ENCODE assay signal across 8 mouse cellular contexts in the genomic region with DNA sequence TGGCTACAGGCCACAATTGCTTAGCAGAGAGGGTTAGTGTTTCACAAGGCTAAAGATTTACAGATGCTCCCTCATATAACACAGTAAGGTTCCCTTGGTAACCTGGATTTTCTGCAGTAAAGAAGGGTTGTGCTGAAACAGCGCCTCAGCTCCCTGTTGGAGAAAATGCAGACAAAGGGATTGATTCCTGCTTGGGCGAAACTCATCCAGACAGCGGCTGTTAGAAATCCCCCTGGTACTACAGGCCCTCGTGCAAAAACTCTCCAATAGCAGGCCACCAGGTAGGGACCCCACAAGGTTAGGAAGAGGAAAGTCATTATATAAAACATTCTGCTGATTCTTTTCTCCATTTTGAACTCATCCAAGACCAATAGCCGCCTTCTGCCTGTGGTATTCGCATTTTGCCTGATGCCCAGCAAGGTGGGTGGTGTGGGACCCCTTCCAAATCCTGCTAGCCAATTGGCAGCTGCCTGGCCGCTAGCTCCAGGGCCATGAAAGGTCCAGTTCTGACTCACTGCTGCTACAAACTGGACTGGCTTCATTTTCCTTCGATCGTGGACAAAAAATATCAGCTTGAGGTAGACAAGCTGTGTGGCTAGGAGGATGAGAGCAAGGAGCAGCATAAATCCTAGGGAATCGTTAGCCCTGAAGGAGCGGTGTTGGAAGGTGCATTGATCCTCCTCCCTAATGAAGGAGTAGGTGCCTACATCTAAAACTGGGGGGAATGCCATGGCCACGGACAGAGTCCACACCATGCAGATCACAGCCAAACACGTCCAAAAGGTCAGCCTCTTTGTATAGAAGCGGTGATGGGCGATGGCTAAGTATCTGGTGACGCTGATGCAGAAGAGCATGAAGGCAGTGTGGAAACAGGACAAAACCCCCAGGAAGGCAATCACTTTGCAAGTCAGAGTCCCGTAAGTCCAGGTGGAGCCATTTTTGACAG. TPM values are rescaled to one million over a fixed set of nuclear protein-coding genes. Genes with fewer than 3 reads are reported as not detected.
DNase-seq lines count a peak whose midpoint lies in the region; ATAC-seq and TF ChIP-seq lines count a peak whose summit lies in the region.

No protein-coding gene starts in this region.

- H3K9ac ChIP-seq in CH12.LX (ENCODE audit: insufficient read depth, low read depth) = no peak overlapping the region
- no peak overlapping the region for H3K9ac ChIP-seq in limb, embryonic 13.5 days

- no peak for TF ChIP-seq RAD21 in CH12.LX (IDR thresholded peaks at IDR 0.05; ENCODE audit: low read depth, low read length)

- TF ChIP-seq EP300 in CH12.LX (IDR thresholded peaks at IDR 0.05; ENCODE audit: low read length) = no peak

- TF ChIP-seq POLR2A in CH12.LX (IDR thresholded peaks at IDR 0.05; ENCODE audit: low read depth, low read length) = no peak

- in situ Hi-C loops in CH12.LX (cut with MboI; ENCODE audit: low pct_ligation_motif_present, low pct_unique_long_range_greater_than_20kb, low sequenced_read_pairs) = no loop called here

- H3K9me3 ChIP-seq in CH12.LX (replicated peaks; ENCODE audit: low read length) = no peaks in the 10 kb centered on the region
- H3K9me3 ChIP-seq in hindbrain, embryonic 10.5 days = no peaks in the 10 kb centered on the region
- H3K9me3 ChIP-seq in limb, embryonic 13.5 days = no peaks in the 10 kb centered on the region

- H3K4me1 ChIP-seq in CH12.LX (ENCODE audit: control insufficient read depth in 1 of 2, insufficient read depth in 2 of 2) = peaks cover 6 to 8% of the 10 kb centered on the region in 2 experiments
- H3K4me1 ChIP-seq in hindbrain, embryonic 10.5 days (replicated peaks) = peaks cover 18% of the 10 kb centered on the region
- H3K4me1 ChIP-seq in limb, embryonic 13.5 days = no peaks in the 10 kb centered on the region

- ATAC-seq in limb, embryonic 13.5 days (ENCODE audit: low FRiP score, low read depth) = peak; percentile 41
- no peak for ATAC-seq in erythroblast, adult 5-6 weeks (replicated peaks; ENCODE audit: low FRiP score, poor library complexity, severe bottlenecking)

- dilution Hi-C loops in CH12.LX (cut with MboI; ENCODE audit: extremely low pct_ligation_motif_present, extremely low pct_unique_long_range_greater_than_20kb, low sequenced_read_pairs) = no loop called here

- peak overlapping the region; percentile 60 for H3K4me2 ChIP-seq in CH12.LX (ENCODE audit: insufficient read depth, low read depth, poor library complexity, severe bottlenecking)
- peak overlapping the region; percentile 35 for H3K4me2 ChIP-seq in limb, embryonic 13.5 days (replicated peaks)

- WGBS in hindbrain, embryonic 10.5 days = 62% methylated on average over 17 of the region's 17 CpGs
- WGBS in limb, embryonic 13.5 days = 63% methylated on average over 17 of the region's 17 CpGs

- no peaks in the 10 kb centered on the region for H3K79me2 ChIP-seq in CH12.LX (replicated peaks; ENCODE audit: control insufficient read depth, extremely low read depth, insufficient read depth, poor library complexity, severe bottlenecking)

- H3K4me3 ChIP-seq in CH12.LX (replicated peaks in 1 of 3; ENCODE audit: low read depth in 2 of 3, low read length in 2 of 3, poor library complexity in 1 of 3) = no peak overlapping the region
- H3K4me3 ChIP-seq in hindbrain, embryonic 10.5 days = no peak overlapping the region; the same call in 1 of the 2 replicates
- H3K4me3 ChIP-seq in limb, embryonic 13.5 days = no peak overlapping the region

- DNase-seq in CH12.LX (ENCODE audit: extremely low read depth) = no peak
- DNase-seq in cerebellum, postnatal 10 days = peak; percentile 97 to 98
- DNase-seq in hindbrain, embryonic 10.5 days (ENCODE audit: low spot score) = no peak
- no peak for DNase-seq in lung, postnatal 36 days
- no peak for DNase-seq in kidney, adult 11 months
- no peak for DNase-seq in thymus, adult 18-20 months

- H3K36me3 ChIP-seq in CH12.LX (replicated peaks in 1 of 2; ENCODE audit: control insufficient read depth in 1 of 2, insufficient read depth in 1 of 2, low read length in 1 of 2) = no peaks in the 10 kb centered on the region
- H3K36me3 ChIP-seq in hindbrain, embryonic 10.5 days = no peaks in the 10 kb centered on the region
- no peaks in the 10 kb centered on the region for H3K36me3 ChIP-seq in limb, embryonic 13.5 days

- no peak for TF ChIP-seq CTCF in CH12.LX (conservative IDR thresholded peaks at IDR 0.05 in 1 of 2, IDR thresholded peaks at IDR 0.05 in 1 of 2; ENCODE audit: low read depth in 2 of 2, low read length in 2 of 2)

- no peaks in the 10 kb centered on the region for H3K27me3 ChIP-seq in CH12.LX (replicated peaks)
- H3K27me3 ChIP-seq in hindbrain, embryonic 10.5 days (ENCODE audit: insufficient read depth, poor library complexity, severe bottlenecking) = peaks cover 15% of the 10 kb centered on the region
- peaks cover 13% of the 10 kb centered on the region for H3K27me3 ChIP-seq in limb, embryonic 13.5 days

- H3K27ac ChIP-seq in CH12.LX (ENCODE audit: insufficient read depth, low read depth) = no peak overlapping the region
- peak overlapping the region; percentile 56; the same call in 1 of the 2 replicates for H3K27ac ChIP-seq in hindbrain, embryonic 10.5 days
- peak overlapping the region; percentile 29; the same call in 1 of the 2 replicates for H3K27ac ChIP-seq in limb, embryonic 13.5 days

TF ChIP-seq in CH12.LX, 34 proteins besides CTCF, POLR2A, EP300 and RAD21:
- TF ChIP-seq JUND (conservative IDR thresholded peaks at IDR 0.05; ENCODE audit: low read depth, low read length) (no peak), UBTF (IDR thresholded peaks at IDR 0.05; ENCODE audit: low read depth, low read length) (no peak), JUN (IDR thresholded peaks at IDR 0.05; ENCODE audit: insufficient read depth, low read depth, low read length) (no peak), RCOR1 (conservative IDR thresholded peaks at IDR 0.05; ENCODE audit: low read depth, low read length) (no peak), HCFC1 (IDR thresholded peaks at IDR 0.05; ENCODE audit: low read depth, low read length) (no peak), ZNF384 (IDR thresholded peaks at IDR 0.05; ENCODE audit: low read depth, low read length) (no peak), NELFE (IDR thresholded peaks at IDR 0.05; ENCODE audit: low read depth, low read length) (no peak), MEF2A (IDR thresholded peaks at IDR 0.05; ENCODE audit: borderline replicate concordance, low read depth, low read length) (no peak), GABPA (IDR thresholded peaks at IDR 0.05; ENCODE audit: insufficient replicate concordance, low read depth, low read length) (no peak), TCF12 (IDR thresholded peaks at IDR 0.05; ENCODE audit: low read depth, low read length) (no peak), MAZ (IDR thresholded peaks at IDR 0.05; ENCODE audit: low read depth, low read length) (no peak), E2F4 (IDR thresholded peaks at IDR 0.05; ENCODE audit: insufficient replicate concordance, low read depth, low read length) (no peak), MXI1 (IDR thresholded peaks at IDR 0.05; ENCODE audit: low read depth, low read length) (no peak), ZMIZ1 (IDR thresholded peaks at IDR 0.05; ENCODE audit: low read depth, low read length) (no peak)

RNA-seq across cellular contexts. Expression of a gene that starts 3.7 kb away (rescaled TPM):
- total RNA-seq in CH12.LX (2012; rRNA removed) (0.13 and 0.59 TPM in 2 replicates), CH12.LX (2014; rRNA removed) (0.35 and 0.46 TPM in 2 replicates)
- 0.20 and 0.27 TPM in 2 replicates for polyA plus RNA-seq in CH12.LX (2012; ENCODE audit: insufficient read length, low read depth)
- polyA plus RNA-seq in hindbrain, embryonic 10.5 days (2016; fragmentation: Nextera tagmentation; extraction: Ambion mirVana) = 9.4 and 14.2 TPM in 2 replicates
- polyA plus RNA-seq in limb, embryonic 13.5 days (2015; fragmentation: Nextera tagmentation; extraction: Ambion mirVana) = 7.4 and 7.8 TPM in 2 replicates
- total RNA-seq in erythroblast, adult 5-6 weeks (2015; ENCODE audit: low replicate concordance) = 0.19 TPM in 1 of 2 replicates, not detected in the other
- not detected in 2 replicates for total RNA-seq in erythroblast, adult 5-6 weeks (2017; ENCODE audit: low replicate concordance)

RNA-seq across cellular contexts. Expression of a gene that starts 35.3 kb away (rescaled TPM):
- total RNA-seq in CH12.LX (2012; rRNA removed) (36.9 and 41.3 TPM in 2 replicates), CH12.LX (2014; rRNA removed) (42.1 and 44.3 TPM in 2 replicates)
- polyA plus RNA-seq in CH12.LX (2012; ENCODE audit: insufficient read length, low read depth) = 59.3 and 76.2 TPM in 2 replicates
- polyA plus RNA-seq in hindbrain, embryonic 10.5 days (2016; fragmentation: Nextera tagmentation; extraction: Ambion mirVana) = 99.8 and 101 TPM in 2 replicates
- polyA plus RNA-seq in limb, embryonic 13.5 days (2015; fragmentation: Nextera tagmentation; extraction: Ambion mirVana) = 132 and 137 TPM in 2 replicates
- 9.0 and 13.1 TPM in 2 replicates for total RNA-seq in erythroblast, adult 5-6 weeks (2015; ENCODE audit: low replicate concordance)
- total RNA-seq in erythroblast, adult 5-6 weeks (2017; ENCODE audit: low replicate concordance) = 10.6 and 11.6 TPM in 2 replicates

Comparison
In these comparisons a context has a peak if more than half of its experiments do, and no peak if none do; other contexts are left out.
1. DNase-seq: peak in cerebellum, postnatal 10 days (2 of 2); none in CH12.LX (single experiment), hindbrain, embryonic 10.5 days (single experiment), lung, postnatal 36 days (single experiment), kidney, adult 11 months (single experiment) and thymus, adult 18-20 months (0 of 2).